Mouse (Mus musculus) T-cell, adult 2 months (primary cell): ENCODE measurements at regions not wholly inside any gene's neighbourhood (a gene's known extent, or its start where the extent isn't known, plus 50 kb on each side); places are given as distances from the start of the nearest gene placed in this dataset.

Experiments used
- DNase-seq: peaks from one replicate; pipeline ENCODE4 v3.0.0; 2022; ENCODE audit warnings: low spot score

- DNase-seq = no peak
These were observed 294.7 kb upstream of the Cited2 start for GRCm38 (mm10) chr10:17428315-17428714.

GRCm38 (mm10) chr10:17431068-17431467 lies 291.9 kb upstream of the Cited2 start:
- DNase-seq = no peak

- no peak for DNase-seq
These were observed 288.9 kb upstream of the Cited2 start for GRCm38 (mm10) chr10:17434098-17434497.

GRCm38 (mm10) chr10:17450240-17450639 lies 272.8 kb upstream of the Cited2 start:
- DNase-seq = no peak

GRCm38 (mm10) chr10:17470880-17471279 lies 252.1 kb upstream of the Cited2 start:
- no peak for DNase-seq

GRCm38 (mm10) chr10:17472536-17472935 lies 250.5 kb upstream of the Cited2 start:
- DNase-seq = no peak

GRCm38 (mm10) chr10:17475976-17476375 lies 247.0 kb upstream of the Cited2 start:
- no peak for DNase-seq

- DNase-seq = no peak
These were observed 246.3 kb upstream of the Cited2 start for GRCm38 (mm10) chr10:17476720-17477119.

GRCm38 (mm10) chr10:17478761-17479632 lies 244.0 kb upstream of the Cited2 start:
- DNase-seq = no peak

- DNase-seq = no peak
These were observed 240.3 kb upstream of the Cited2 start for GRCm38 (mm10) chr10:17482751-17483150.

GRCm38 (mm10) chr10:17485049-17485449 lies 238.0 kb upstream of the Cited2 start:
- DNase-seq = no peak

GRCm38 (mm10) chr10:17485515-17485914 lies 237.5 kb upstream of the Cited2 start:
- no peak for DNase-seq

- DNase-seq = no peak
These were observed 237.0 kb upstream of the Cited2 start for GRCm38 (mm10) chr10:17486011-17486410.

- DNase-seq = no peak
These were observed 235.6 kb upstream of the Cited2 start for GRCm38 (mm10) chr10:17487460-17487859.

GRCm38 (mm10) chr10:17491611-17492305 lies 231.3 kb upstream of the Cited2 start:
- DNase-seq = no peak

- no peak for DNase-seq
These were observed 229.9 kb upstream of the Cited2 start for GRCm38 (mm10) chr10:17493137-17493536.

- DNase-seq = no peak
These were observed 226.2 kb upstream of the Cited2 start for GRCm38 (mm10) chr10:17496831-17497230.

GRCm38 (mm10) chr10:17510626-17511193 lies 212.3 kb upstream of the Cited2 start:
- DNase-seq = no peak

- no peak for DNase-seq
These were observed 211.2 kb upstream of the Cited2 start for GRCm38 (mm10) chr10:17511779-17512335.

GRCm38 (mm10) chr10:17512487-17512886 lies 210.5 kb upstream of the Cited2 start:
- DNase-seq = no peak

GRCm38 (mm10) chr10:17513756-17514155 lies 209.3 kb upstream of the Cited2 start:
- no peak for DNase-seq

- no peak for DNase-seq
These were observed 206.9 kb upstream of the Cited2 start for GRCm38 (mm10) chr10:17516068-17516467.
